Mouse (Mus musculus): ENCODE results near the gene Ctla4. TPM values are rescaled to one million over a fixed set of nuclear protein-coding genes. Genes with fewer than 3 reads are reported as not detected.

Gene Ctla4
- polyA plus RNA-seq, 1 experiment: not detected

GRCm38 (mm10) chr1:60862951-60863461 lies 23.8 kb upstream of the Ctla4 start:
- Histone ChIP-seq H3K4me1 (ENCODE audit: control insufficient read depth, insufficient read depth, low read length) (peaks cover 11% of the 10 kb centered on the region), H3K27ac (ENCODE audit: insufficient read depth, low read length) (no peak overlapping the region), H3K4me3 (ENCODE audit: insufficient read depth, low read length) (no peak overlapping the region)
- no peak for TF ChIP-seq CTCF (IDR thresholded peaks at IDR 0.05; ENCODE audit: borderline replicate concordance, insufficient read depth, low read length)
- TF ChIP-seq POLR2A (IDR thresholded peaks at IDR 0.05; ENCODE audit: low read depth, low read length): no peak

- no peak overlapping the region for H3K4me3 ChIP-seq (ENCODE audit: insufficient read depth, low read length)
- H3K4me1 ChIP-seq (ENCODE audit: control insufficient read depth, insufficient read depth, low read length): peaks cover 11% of the 10 kb centered on the region
- H3K27ac ChIP-seq (ENCODE audit: insufficient read depth, low read length): no peak overlapping the region
- no peak for TF ChIP-seq CTCF (IDR thresholded peaks at IDR 0.05; ENCODE audit: borderline replicate concordance, insufficient read depth, low read length)
- TF ChIP-seq POLR2A (IDR thresholded peaks at IDR 0.05; ENCODE audit: low read depth, low read length): no peak
Measured at GRCm38 (mm10) chr1:60863701-60864100, 23.1 kb upstream of the Ctla4 start.

- Histone ChIP-seq H3K4me1 (ENCODE audit: control insufficient read depth, insufficient read depth, low read length) (peaks cover 6% of the 10 kb centered on the region), H3K27ac (ENCODE audit: insufficient read depth, low read length) (no peak overlapping the region), H3K4me3 (ENCODE audit: insufficient read depth, low read length) (no peak overlapping the region)
- TF ChIP-seq POLR2A (IDR thresholded peaks at IDR 0.05; ENCODE audit: low read depth, low read length) (no peak), CTCF (IDR thresholded peaks at IDR 0.05; ENCODE audit: borderline replicate concordance, insufficient read depth, low read length) (no peak)
Measured at GRCm38 (mm10) chr1:60865167-60865566, 21.6 kb upstream of the Ctla4 start.

GRCm38 (mm10) chr1:60866043-60866442 lies 20.8 kb upstream of the Ctla4 start:
- Histone ChIP-seq H3K4me3 (ENCODE audit: insufficient read depth, low read length) (no peak overlapping the region), H3K27ac (ENCODE audit: insufficient read depth, low read length) (no peak overlapping the region), H3K4me1 (ENCODE audit: control insufficient read depth, insufficient read depth, low read length) (peaks cover 2% of the 10 kb centered on the region; the same call in 1 of the 2 replicates)
- no peak for TF ChIP-seq CTCF (IDR thresholded peaks at IDR 0.05; ENCODE audit: borderline replicate concordance, insufficient read depth, low read length)
- TF ChIP-seq POLR2A (IDR thresholded peaks at IDR 0.05; ENCODE audit: low read depth, low read length): no peak

GRCm38 (mm10) chr1:60868333-60869277 lies 18.2 kb upstream of the Ctla4 start:
- peak; percentile 51 for TF ChIP-seq CTCF (IDR thresholded peaks at IDR 0.05; ENCODE audit: borderline replicate concordance, insufficient read depth, low read length)
- no peak for TF ChIP-seq POLR2A (IDR thresholded peaks at IDR 0.05; ENCODE audit: low read depth, low read length)
- no peak overlapping the region for H3K27ac ChIP-seq (ENCODE audit: insufficient read depth, low read length)
- no peaks in the 10 kb centered on the region for H3K4me1 ChIP-seq (ENCODE audit: control insufficient read depth, insufficient read depth, low read length)
- H3K4me3 ChIP-seq (ENCODE audit: insufficient read depth, low read length): no peak overlapping the region

- Histone ChIP-seq H3K4me3 (ENCODE audit: insufficient read depth, low read length) (no peak overlapping the region), H3K27ac (ENCODE audit: insufficient read depth, low read length) (no peak overlapping the region), H3K4me1 (ENCODE audit: control insufficient read depth, insufficient read depth, low read length) (no peaks in the 10 kb centered on the region)
- TF ChIP-seq CTCF (IDR thresholded peaks at IDR 0.05; ENCODE audit: borderline replicate concordance, insufficient read depth, low read length) (no peak), POLR2A (IDR thresholded peaks at IDR 0.05; ENCODE audit: low read depth, low read length) (no peak)
Measured at GRCm38 (mm10) chr1:60875267-60875666, 11.5 kb upstream of the Ctla4 start.

- TF ChIP-seq POLR2A (IDR thresholded peaks at IDR 0.05; ENCODE audit: low read depth, low read length) (no peak), CTCF (IDR thresholded peaks at IDR 0.05; ENCODE audit: borderline replicate concordance, insufficient read depth, low read length) (no peak)
- H3K4me3 ChIP-seq (ENCODE audit: insufficient read depth, low read length): no peak overlapping the region
- no peaks in the 10 kb centered on the region for H3K4me1 ChIP-seq (ENCODE audit: control insufficient read depth, insufficient read depth, low read length)
- H3K27ac ChIP-seq (ENCODE audit: insufficient read depth, low read length): no peak overlapping the region
Measured at GRCm38 (mm10) chr1:60880116-60880867, 6.5 kb upstream of the Ctla4 start.

- TF ChIP-seq POLR2A (IDR thresholded peaks at IDR 0.05; ENCODE audit: low read depth, low read length) (no peak), CTCF (IDR thresholded peaks at IDR 0.05; ENCODE audit: borderline replicate concordance, insufficient read depth, low read length) (no peak)
- Histone ChIP-seq H3K4me3 (ENCODE audit: insufficient read depth, low read length) (no peak overlapping the region), H3K4me1 (ENCODE audit: control insufficient read depth, insufficient read depth, low read length) (no peaks in the 10 kb centered on the region), H3K27ac (ENCODE audit: insufficient read depth, low read length) (no peak overlapping the region)
Measured at GRCm38 (mm10) chr1:60882792-60883191, 4.0 kb upstream of the Ctla4 start.

GRCm38 (mm10) chr1:60883279-60883678 lies 3.5 kb upstream of the Ctla4 start:
- TF ChIP-seq CTCF (IDR thresholded peaks at IDR 0.05; ENCODE audit: borderline replicate concordance, insufficient read depth, low read length): no peak
- no peak for TF ChIP-seq POLR2A (IDR thresholded peaks at IDR 0.05; ENCODE audit: low read depth, low read length)
- Histone ChIP-seq H3K4me1 (ENCODE audit: control insufficient read depth, insufficient read depth, low read length) (no peaks in the 10 kb centered on the region), H3K4me3 (ENCODE audit: insufficient read depth, low read length) (no peak overlapping the region), H3K27ac (ENCODE audit: insufficient read depth, low read length) (no peak overlapping the region)
